28 mouse cellular contexts compared by ENCODE assay signal in the genomic region with DNA sequence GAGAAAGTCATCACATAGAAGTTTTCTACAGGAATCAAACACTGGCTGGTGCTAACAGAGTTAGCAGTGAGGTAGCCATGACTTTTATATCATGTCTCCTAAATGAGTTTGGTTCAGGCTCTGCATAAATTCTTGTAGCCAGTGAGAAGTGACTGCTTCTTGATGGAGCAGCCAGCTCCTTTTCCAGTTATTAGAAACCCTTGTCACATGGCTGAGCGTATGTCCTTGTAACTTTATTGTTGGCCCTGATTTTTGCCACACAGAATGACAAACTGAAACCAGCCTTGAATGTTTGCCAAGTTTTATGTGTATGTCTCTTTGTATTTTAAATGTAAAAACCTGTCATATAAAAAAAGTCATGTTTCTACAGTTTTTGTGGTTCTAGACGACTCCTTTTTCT.
"Had no signal": no experiment of that assay in that cellular context is flagged by ENCODE, and none has a peak within 500 bp of the region (broad histone marks: within the 10 kb centered on the region; RNA-seq: fewer than 3 reads in every experiment).

No protein-coding gene starts in this region.

- H3K9ac ChIP-seq: limb, embryonic 12.5 days; limb, embryonic 13.5 days; limb, embryonic 15.5 days; liver, embryonic 12.5 days; liver, embryonic 13.5 days; liver, embryonic 14.5 days; liver, embryonic 15.5 days; liver, postnatal 0 days; lung, embryonic 14.5 days; lung, embryonic 15.5 days; midbrain, embryonic 12.5 days; midbrain, embryonic 13.5 days; midbrain, embryonic 15.5 days; neural tube, embryonic 12.5 days had no signal

- H3K9me3 ChIP-seq: limb, embryonic 10.5 days; limb, embryonic 12.5 days; limb, embryonic 13.5 days; limb, embryonic 15.5 days; liver, embryonic 12.5 days; liver, embryonic 13.5 days; liver, embryonic 15.5 days; lung, embryonic 15.5 days; megakaryocyte, embryonic 14.5 days; midbrain, embryonic 10.5 days; midbrain, embryonic 12.5 days; midbrain, embryonic 13.5 days; midbrain, embryonic 15.5 days; neural tube, embryonic 12.5 days had no signal

- H3K27me3 ChIP-seq: limb, embryonic 12.5 days; limb, embryonic 13.5 days; limb, embryonic 15.5 days; liver, embryonic 12.5 days; liver, embryonic 13.5 days; liver, embryonic 15.5 days; lung, embryonic 15.5 days; megakaryocyte, embryonic 14.5 days; midbrain, embryonic 12.5 days; midbrain, embryonic 13.5 days; midbrain, embryonic 15.5 days; neural tube, embryonic 12.5 days had no signal

- H3K4me1 ChIP-seq: limb, embryonic 10.5 days had no signal

- DNase-seq: left cerebral cortex, postnatal 4 days; liver; liver, embryonic 13.5 days; liver, postnatal 0 days; lung, adult 18-20 months; lung, adult 2 months; lung, embryonic 14.5 days; lung, postnatal 10 days; lung, postnatal 14 days; lung, postnatal 36 days; lung, postnatal 4 days; midbrain, embryonic 14.5 days had no signal

- H3K4me3 ChIP-seq: limb, embryonic 10.5 days; limb, embryonic 12.5 days; limb, embryonic 13.5 days; limb, embryonic 15.5 days; liver, embryonic 12.5 days; liver, embryonic 13.5 days; liver, embryonic 15.5 days; lung, embryonic 15.5 days; midbrain, embryonic 10.5 days; midbrain, embryonic 12.5 days; midbrain, embryonic 13.5 days; midbrain, embryonic 15.5 days; myocyte; neural tube, embryonic 12.5 days had no signal

- H3K27ac ChIP-seq: limb, embryonic 10.5 days; limb, embryonic 12.5 days; limb, embryonic 13.5 days; limb, embryonic 15.5 days; liver, embryonic 12.5 days; liver, embryonic 13.5 days; liver, embryonic 14.5 days; liver, embryonic 15.5 days; lung, embryonic 15.5 days; macrophage; midbrain, embryonic 10.5 days; midbrain, embryonic 12.5 days; midbrain, embryonic 13.5 days; midbrain, embryonic 15.5 days; neural tube, embryonic 12.5 days had no signal

- H3K36me3 ChIP-seq: limb, embryonic 10.5 days; limb, embryonic 12.5 days; limb, embryonic 13.5 days; limb, embryonic 15.5 days; liver, embryonic 12.5 days; liver, embryonic 13.5 days; liver, embryonic 15.5 days; lung, embryonic 15.5 days; midbrain, embryonic 10.5 days; midbrain, embryonic 12.5 days; midbrain, embryonic 13.5 days; midbrain, embryonic 15.5 days; neural tube, embryonic 12.5 days had no signal
